Mouse (Mus musculus) neutrophil, adult 59 days (primary cell): Measurements from ENCODE around the gene Arx. TPM values are rescaled to one million over a fixed set of nuclear protein-coding genes. Genes with fewer than 3 reads are reported as not detected.

Source experiments
- total RNA-seq, 2 experiments: library from RNA; stranded (reverse); gene quantifications; 1 replicate in 1 of 2; 2 replicates in 1 of 2; pipeline ENCODE4 v1.2.4; 2023

Arx gene
- not detected for total RNA-seq

DNA sequence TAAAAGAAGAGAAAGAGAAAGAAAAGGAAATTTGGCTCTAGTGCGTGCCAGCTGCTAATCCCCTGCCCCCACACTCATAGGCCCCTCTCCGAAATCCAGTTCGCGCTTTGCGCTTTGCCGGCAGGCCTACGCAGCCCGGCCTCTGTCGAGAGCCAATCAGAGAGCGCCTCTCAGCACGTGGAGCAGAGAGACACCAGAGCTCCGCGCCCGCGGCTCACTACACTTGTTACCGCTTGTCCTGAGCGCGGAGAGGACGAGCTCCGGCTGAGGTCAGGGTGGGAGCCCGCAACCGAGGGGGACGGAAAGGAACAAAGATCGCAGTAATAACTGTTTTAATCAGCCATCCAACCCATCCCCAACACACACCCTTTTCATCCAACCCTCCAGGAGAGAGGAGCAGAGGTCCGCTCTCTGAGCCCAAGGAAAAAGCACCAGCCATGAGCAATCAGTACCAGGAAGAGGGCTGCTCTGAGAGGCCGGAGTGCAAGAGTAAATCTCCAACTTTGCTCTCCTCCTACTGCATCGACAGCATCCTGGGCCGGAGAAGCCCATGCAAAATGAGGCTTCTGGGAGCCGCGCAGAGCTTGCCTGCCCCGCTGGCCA lies at the start of gene Arx:
Arx (plus strand) TSS at position 155 of the 603 bp plus-strand sequence.

